Mouse (Mus musculus) embryonic facial prominence, embryonic 10.5 days (tissue): ENCODE data around the gene Gm4952. TPM values are rescaled to one million over a fixed set of nuclear protein-coding genes. Genes with fewer than 3 reads are reported as not detected.
"Not testable (repeated sequence)": the region's sequence is repeated elsewhere in the genome, so short reads cannot be mapped to it uniquely, and the experiment has no call there.

Experiments
- DNase-seq: peaks from one replicate; pipeline ENCODE4 v3.0.0-alpha.2; 2017; ENCODE audit warnings: low spot score
- H3K27ac ChIP-seq: fragments of 300-500 bp; sonication (generic); replicated peaks from 2 replicates; pipeline ENCODE4 v1.5.1; 2016; ENCODE audit warnings: mild to moderate bottlenecking
- H3K27me3 ChIP-seq: fragments of 300-500 bp; sonication (generic); replicated peaks from 2 replicates; pipeline ENCODE4 v1.6.1; 2016; ENCODE audit warnings: low read depth, mild to moderate bottlenecking; ENCODE audit not compliant: poor library complexity, severe bottlenecking
- H3K36me3 ChIP-seq: fragments of 300-500 bp; sonication (generic); replicated peaks from 2 replicates; pipeline ENCODE4 v1.6.1; 2016; ENCODE audit warnings: mild to moderate bottlenecking, moderate library complexity
- H3K4me1 ChIP-seq: fragments of 300-500 bp; sonication (generic); 2 replicates; pipeline ENCODE4 v1.6.1; 2016
- H3K4me3 ChIP-seq: fragments of 300-500 bp; sonication (generic); 2 replicates; pipeline ENCODE4 v1.5.1; 2016; ENCODE audit warnings: mild to moderate bottlenecking, moderate library complexity
- H3K9me3 ChIP-seq: fragments of 300-500 bp; sonication (generic); 2 replicates; pipeline ENCODE4 v1.6.1; 2016; ENCODE audit warnings: mild to moderate bottlenecking
- WGBS: fragments of 180-500 bp; shearing (Covaris S2); methylation state at CpG from one replicate; pipeline ENCODE4 v1.1.7; 2016; 5-methylcytosine and 5-hydroxymethylcytosine counted together
- polyA plus RNA-seq: library from polyadenylated mRNA; unstranded; fragments of >200 nt; fragmentation: Nextera tagmentation; extraction: Ambion mirVana; gene quantifications from 2 replicates; pipeline ENCODE4 v1.2.1, GENCODE M21; 2016

Gene Gm4952
- polyA plus RNA-seq, 1 experiment from 2014 or later, result not detected

DNA sequence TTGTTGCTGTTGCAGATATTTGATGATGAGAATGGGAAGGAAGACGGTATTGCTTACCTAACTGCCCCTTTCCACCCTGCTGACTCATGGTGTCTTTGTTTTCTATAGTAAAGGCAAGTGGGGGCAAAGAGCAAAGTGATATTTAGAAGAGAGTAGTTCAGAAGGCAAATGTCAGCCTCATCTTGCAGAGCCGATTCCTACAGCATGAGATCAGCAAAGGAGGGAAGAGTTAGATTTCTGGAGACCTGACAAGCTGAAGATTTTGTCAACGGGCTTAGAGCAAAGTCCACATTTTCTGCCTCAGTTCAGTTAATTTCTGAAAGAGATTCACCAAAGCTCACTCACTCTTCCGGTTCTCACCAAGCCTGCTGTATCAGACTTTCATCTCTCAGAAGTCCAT is 33.4 kb downstream of the Gm4952 start, which contains the start of gene Glyat:
Glyat (plus strand) TSS at position 133 of the 400 bp plus-strand sequence.
- H3K27me3 ChIP-seq, result no peaks in the 10 kb centered on the region
- no peaks in the 10 kb centered on the region for H3K36me3 ChIP-seq
- no peaks in the 10 kb centered on the region for H3K9me3 ChIP-seq
- H3K4me3 ChIP-seq, result no peak within 1 kb of the TSS
- H3K27ac ChIP-seq, result no peak within 1 kb of the TSS
- no peak for DNase-seq
- H3K4me1 ChIP-seq, result no peaks in the 10 kb centered on the region
- WGBS, result 79% methylated on average over 4 of the region's 4 CpGs

DNA sequence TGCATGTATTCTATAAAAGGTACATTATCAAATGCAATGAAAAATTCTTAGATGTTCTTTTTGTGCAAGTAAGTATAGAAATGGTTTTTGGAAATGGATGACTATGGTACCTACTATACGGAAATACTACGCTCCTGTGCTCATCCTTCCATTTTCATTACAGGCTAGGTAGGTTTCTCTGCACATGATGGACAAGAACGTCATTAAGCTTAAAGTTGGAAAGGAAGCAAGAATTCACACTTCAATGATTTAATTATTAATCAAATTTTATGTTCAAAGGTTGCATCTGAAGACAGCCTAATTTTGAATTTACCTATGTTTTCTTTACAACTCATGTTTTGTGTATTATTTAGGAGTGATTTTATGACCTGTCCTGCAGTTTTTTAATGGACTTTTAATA is 34.5 kb downstream of the Gm4952 start:
- Histone ChIP-seq H3K4me3 (no peak overlapping the region), H3K27me3 (no peaks in the 10 kb centered on the region), H3K27ac (no peak overlapping the region), H3K9me3 (no peaks in the 10 kb centered on the region), H3K36me3 (no peaks in the 10 kb centered on the region), H3K4me1 (no peaks in the 10 kb centered on the region)
- 92% methylated on average over 3 of the region's 3 CpGs for WGBS
- no peak for DNase-seq

DNA sequence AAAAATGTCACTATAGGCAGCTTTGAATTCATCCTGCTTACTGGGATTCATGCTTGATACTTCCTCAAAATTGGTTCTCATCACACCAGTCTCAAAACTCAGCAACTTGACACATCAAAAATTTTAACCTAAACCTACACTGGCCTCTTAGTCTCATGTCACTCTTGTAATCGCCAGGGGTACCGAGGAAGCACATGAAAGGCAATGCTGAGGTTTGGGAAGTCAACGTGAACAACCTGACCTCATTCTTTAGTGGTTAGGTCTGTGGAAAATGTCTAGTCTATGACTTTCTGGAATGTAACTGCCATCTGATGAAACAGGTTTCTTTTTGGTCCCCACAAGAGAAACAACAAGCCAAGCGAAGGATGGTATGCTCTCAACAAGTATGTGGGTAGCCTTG is 35.2 kb downstream of the Gm4952 start:
- WGBS, result 92% methylated on average over 4 of the region's 4 CpGs
- Histone ChIP-seq H3K27ac (no peak overlapping the region), H3K9me3 (no peaks in the 10 kb centered on the region), H3K36me3 (no peaks in the 10 kb centered on the region), H3K4me3 (no peak overlapping the region), H3K4me1 (no peaks in the 10 kb centered on the region), H3K27me3 (no peaks in the 10 kb centered on the region)
- no peak for DNase-seq

DNA sequence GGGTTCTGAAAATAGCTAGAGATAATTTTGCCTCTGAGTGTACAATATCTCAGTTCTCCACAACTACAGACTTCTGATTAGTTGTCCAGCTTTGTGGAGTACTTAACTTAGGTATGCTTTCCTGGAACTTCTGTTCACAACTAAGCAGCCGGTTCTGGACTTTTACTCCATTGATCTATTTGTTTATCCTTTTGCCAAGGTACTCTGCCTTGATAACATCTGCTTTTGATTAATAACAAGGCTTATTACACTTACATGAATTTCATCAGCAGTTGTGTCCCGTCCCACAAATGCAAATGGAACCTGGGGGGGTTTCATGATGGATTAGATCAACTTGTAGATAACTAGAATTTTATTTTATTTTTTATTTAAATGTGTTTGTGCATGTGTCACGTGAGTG is 37.1 kb downstream of the Gm4952 start:
- Histone ChIP-seq H3K27me3 (no peaks in the 10 kb centered on the region), H3K4me3 (no peak overlapping the region), H3K27ac (no peak overlapping the region), H3K9me3 (no peaks in the 10 kb centered on the region), H3K36me3 (no peaks in the 10 kb centered on the region), H3K4me1 (no peaks in the 10 kb centered on the region)
- WGBS, result 73% methylated on average over 3 of the region's 3 CpGs
- DNase-seq, result no peak

DNA sequence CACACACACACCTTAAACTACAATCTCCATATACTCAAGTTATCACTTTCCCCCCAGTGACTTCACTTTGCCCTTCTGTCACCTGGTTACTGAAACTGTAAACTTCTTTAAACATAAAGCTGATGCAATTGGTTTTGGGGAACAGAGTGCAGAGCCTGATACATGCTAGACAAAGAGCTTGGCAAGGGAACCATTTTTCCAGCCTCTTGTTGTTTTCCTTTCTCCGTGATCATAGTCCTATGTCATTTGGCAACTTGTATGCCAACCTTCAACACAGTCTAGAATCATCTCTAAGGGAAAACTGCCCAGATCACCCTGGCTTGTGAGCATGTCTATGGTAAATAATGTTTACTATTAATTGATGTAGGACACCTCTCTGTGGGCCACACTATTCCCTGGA is 38.3 kb downstream of the Gm4952 start:
- WGBS, result 78% methylated on average over 1 of the region's 1 CpGs
- no peaks in the 10 kb centered on the region for H3K27me3 ChIP-seq
- no peaks in the 10 kb centered on the region for H3K36me3 ChIP-seq
- DNase-seq, result no peak
- no peak overlapping the region for H3K4me3 ChIP-seq
- H3K27ac ChIP-seq, result no peak overlapping the region
- no peaks in the 10 kb centered on the region for H3K4me1 ChIP-seq
- no peaks in the 10 kb centered on the region for H3K9me3 ChIP-seq

DNA sequence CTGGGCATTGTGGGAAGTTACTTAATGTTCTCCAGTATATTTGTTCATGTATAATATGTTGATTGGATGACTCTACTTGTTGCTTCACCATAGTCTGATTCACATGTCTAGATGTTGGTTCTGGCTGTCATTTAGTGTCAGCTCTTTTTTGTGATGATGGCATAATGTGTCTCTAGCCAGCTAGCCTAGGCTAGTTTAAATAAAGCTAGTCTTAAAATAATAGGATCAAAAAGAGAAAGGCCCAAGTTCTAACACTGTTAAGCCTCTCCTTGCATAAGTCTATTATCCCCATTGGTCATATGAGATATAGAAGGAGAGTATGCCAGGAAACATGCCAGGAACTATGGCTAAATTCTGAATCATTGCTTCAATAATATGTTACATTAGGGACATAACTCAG is 49.7 kb downstream of the Gm4952 start:
- Histone ChIP-seq H3K27ac (no peak overlapping the region), H3K4me3 (no peak overlapping the region), H3K4me1 (no peaks in the 10 kb centered on the region), H3K9me3 (no peaks in the 10 kb centered on the region), H3K36me3 (no peaks in the 10 kb centered on the region), H3K27me3 (no peaks in the 10 kb centered on the region)
- DNase-seq, result no peak

DNA sequence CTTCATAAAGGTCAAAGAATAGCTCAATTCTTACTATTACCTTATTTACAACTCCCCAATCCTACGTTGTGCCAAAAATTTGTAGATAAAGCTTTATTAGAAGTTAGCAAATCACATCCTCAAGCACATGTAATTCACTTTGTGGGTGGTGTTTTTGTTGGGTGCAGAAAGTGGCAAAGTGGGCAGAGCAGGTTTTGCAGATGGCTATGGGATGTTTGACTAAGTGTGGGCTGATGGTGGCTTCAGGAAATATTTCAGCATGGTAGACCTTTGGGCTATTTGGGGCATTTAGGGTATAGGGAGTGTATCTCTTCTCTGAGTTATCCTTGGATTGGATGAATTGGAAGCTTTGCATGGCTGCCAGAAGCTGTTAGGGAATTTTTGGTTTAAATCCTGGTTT is 66.4 kb downstream of the Gm4952 start:
- Histone ChIP-seq H3K27ac (no peak overlapping the region), H3K36me3 (no peaks in the 10 kb centered on the region), H3K27me3 (no peaks in the 10 kb centered on the region), H3K4me1 (no peaks in the 10 kb centered on the region), H3K4me3 (no peak overlapping the region), H3K9me3 (peaks cover 16% of the 10 kb centered on the region)
- no peak for DNase-seq
- 84% methylated on average over 1 of the region's 1 CpGs for WGBS

DNA sequence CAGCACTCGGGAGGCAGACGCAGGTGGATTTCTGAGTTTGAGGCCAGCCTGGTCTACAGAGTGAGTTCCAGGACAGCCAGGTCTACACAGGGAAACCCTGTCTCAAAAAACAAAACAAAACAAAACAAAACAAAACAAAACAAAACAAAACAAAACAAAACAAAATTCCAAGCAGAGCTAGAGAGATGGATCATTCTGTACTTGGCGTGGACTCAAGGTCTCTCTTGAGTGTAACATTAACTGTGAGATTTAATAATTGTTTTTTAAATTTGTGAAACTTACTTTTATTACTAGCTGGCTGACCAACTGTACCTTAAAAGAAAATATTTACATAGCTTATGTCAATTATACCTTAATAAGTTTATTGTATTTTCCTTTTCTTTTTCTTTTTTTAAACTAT is 68.8 kb downstream of the Gm4952 start:
- H3K4me1 ChIP-seq, H3K9me3 ChIP-seq: not testable (repeated sequence)

DNA sequence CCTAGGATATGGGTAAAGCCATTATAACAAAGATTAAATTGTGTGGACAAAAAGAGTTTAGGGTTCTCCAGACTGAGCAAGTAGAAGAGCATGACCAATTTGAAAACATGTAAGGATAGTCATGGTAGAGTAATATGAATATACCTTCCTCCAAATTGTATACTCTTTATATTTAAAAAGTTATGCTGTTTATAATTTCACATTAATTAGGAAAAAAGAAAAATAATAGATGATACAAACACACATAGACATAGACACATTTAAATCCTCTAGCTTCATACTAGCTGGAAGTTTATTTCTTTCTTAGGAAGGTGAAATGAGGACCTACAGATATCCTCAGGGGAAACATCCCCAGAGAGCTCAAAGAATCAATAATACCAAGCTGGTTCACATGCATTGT is 70.4 kb downstream of the Gm4952 start, which contains the start of gene Olfr1442:
Olfr1442 (plus strand) TSS at position 301 of the 400 bp plus-strand sequence.
- Histone ChIP-seq H3K4me1 (no peaks in the 10 kb centered on the region), H3K36me3 (no peaks in the 10 kb centered on the region), H3K4me3 (no peak within 1 kb of the TSS), H3K9me3 (no peaks in the 10 kb centered on the region), H3K27ac (no peak within 1 kb of the TSS), H3K27me3 (no peaks in the 10 kb centered on the region)
- no peak for DNase-seq

More for the DNA sequence above, 68.8 kb downstream of the Gm4952 start:
- DNase-seq, H3K4me3 ChIP-seq, H3K27ac ChIP-seq, H3K36me3 ChIP-seq, H3K27me3 ChIP-seq: not testable (repeated sequence)
- 91% methylated on average over 3 of the region's 3 CpGs for WGBS

DNA sequence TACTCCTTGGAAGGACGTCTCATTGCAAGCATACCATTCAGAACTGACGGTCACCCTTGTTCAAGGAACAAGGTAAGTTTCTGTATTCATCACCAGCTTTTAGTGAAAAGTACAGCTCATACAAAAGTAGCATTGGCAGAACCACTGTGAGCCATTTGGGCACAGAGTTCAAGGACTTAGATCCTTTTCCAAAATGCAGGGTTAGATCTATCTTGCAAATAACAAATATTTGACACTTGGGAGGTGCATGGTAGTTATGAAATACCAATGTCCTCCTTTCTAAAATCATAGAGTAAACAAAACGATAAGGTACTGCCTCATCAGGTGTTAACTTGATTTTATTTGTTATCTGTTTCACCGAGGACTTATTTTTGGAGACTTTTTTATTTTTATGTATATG is 71.3 kb downstream of the Gm4952 start:
- H3K27me3 ChIP-seq, result no peaks in the 10 kb centered on the region
- 82% methylated on average over 4 of the region's 4 CpGs for WGBS
- no peak overlapping the region for H3K4me3 ChIP-seq
- DNase-seq, result no peak
- no peaks in the 10 kb centered on the region for H3K36me3 ChIP-seq
- H3K4me1 ChIP-seq, result no peaks in the 10 kb centered on the region
- H3K27ac ChIP-seq, result no peak overlapping the region
- H3K9me3 ChIP-seq, result no peaks in the 10 kb centered on the region

DNA sequence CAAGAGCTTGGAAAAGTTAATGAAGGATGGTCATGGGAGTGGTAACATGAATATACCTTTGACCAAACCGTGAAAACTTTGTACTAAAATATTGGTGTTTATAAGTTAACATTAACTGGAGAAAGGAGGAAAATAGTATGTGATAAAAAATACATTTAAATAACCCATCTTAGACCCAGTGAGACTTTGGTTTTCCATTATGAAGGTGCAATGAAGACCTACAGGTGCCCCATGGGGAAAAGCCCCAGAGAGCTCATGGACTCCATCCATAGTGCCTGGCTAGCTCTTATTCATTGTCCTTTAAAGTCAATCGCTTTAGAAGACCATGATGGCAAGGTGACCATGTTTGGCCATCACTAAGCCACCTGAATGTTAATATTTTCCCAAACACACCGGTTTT is 78.0 kb downstream of the Gm4952 start, which contains the start of gene Olfr1443:
Olfr1443 (plus strand) TSS at position 301 of the 400 bp plus-strand sequence.
- no peaks in the 10 kb centered on the region for H3K27me3 ChIP-seq
- 76% methylated on average over 3 of the region's 3 CpGs for WGBS
- no peak for DNase-seq
- H3K36me3 ChIP-seq, result no peaks in the 10 kb centered on the region
- no peak within 1 kb of the TSS for H3K27ac ChIP-seq
- no peaks in the 10 kb centered on the region for H3K4me1 ChIP-seq
- H3K9me3 ChIP-seq, result no peaks in the 10 kb centered on the region
- H3K4me3 ChIP-seq, result no peak within 1 kb of the TSS

Other genes with a start within 250 kb of the Gm4952 start
- gene Olfr1440, start 212.7 kb upstream of the Gm4952 start, polyA plus RNA-seq, result not detected in 2 replicates
- gene Olfr1441, start 182.5 kb upstream of the Gm4952 start, polyA plus RNA-seq, result not detected in 2 replicates
- gene Pfpl, start 172.1 kb upstream of the Gm4952 start, polyA plus RNA-seq, result not detected in 2 replicates
- gene Mpeg1, start 139.2 kb upstream of the Gm4952 start, polyA plus RNA-seq, result 0.08 and 0.17 TPM in 2 replicates
- 12.1 and 19.8 TPM in 2 replicates for gene Dtx4, start 98.5 kb upstream of the Gm4952 start, polyA plus RNA-seq
- gene Fam111a, start 54.2 kb upstream of the Gm4952 start, polyA plus RNA-seq, result 19.3 and 21.4 TPM in 2 replicates
- gene Glyat, start 33.3 kb downstream of the Gm4952 start, polyA plus RNA-seq, result not detected in 2 replicates
- not detected in 2 replicates for gene Olfr1442, start 70.5 kb downstream of the Gm4952 start, polyA plus RNA-seq
- not detected in 2 replicates for gene Olfr1443, start 78.1 kb downstream of the Gm4952 start, polyA plus RNA-seq
- not detected in 2 replicates for gene Keg1, start 95.8 kb downstream of the Gm4952 start, polyA plus RNA-seq
- 1.7 and 1.8 TPM in 2 replicates for gene Cntf, start 165.7 kb downstream of the Gm4952 start, polyA plus RNA-seq
- 13.1 and 14.2 TPM in 2 replicates for gene Zfp91, start 196.2 kb downstream of the Gm4952 start, polyA plus RNA-seq
- gene Lpxn, start 196.2 kb downstream of the Gm4952 start, polyA plus RNA-seq, result 0.71 and 0.72 TPM in 2 replicates
- gene Gm5244, start 246.7 kb downstream of the Gm4952 start, polyA plus RNA-seq, result not detected in 2 replicates